Mouse (Mus musculus): ENCODE data around the gene Phf19. TPM values are rescaled to one million over a fixed set of nuclear protein-coding genes. Genes with fewer than 3 reads are reported as not detected.
A peak's percentile ranks its signal among the peaks of the same experiment; 100 is the strongest.

Phf19 gene
- polyA plus RNA-seq, 1 experiment from 2014 or later: 1.3 TPM

DNA sequence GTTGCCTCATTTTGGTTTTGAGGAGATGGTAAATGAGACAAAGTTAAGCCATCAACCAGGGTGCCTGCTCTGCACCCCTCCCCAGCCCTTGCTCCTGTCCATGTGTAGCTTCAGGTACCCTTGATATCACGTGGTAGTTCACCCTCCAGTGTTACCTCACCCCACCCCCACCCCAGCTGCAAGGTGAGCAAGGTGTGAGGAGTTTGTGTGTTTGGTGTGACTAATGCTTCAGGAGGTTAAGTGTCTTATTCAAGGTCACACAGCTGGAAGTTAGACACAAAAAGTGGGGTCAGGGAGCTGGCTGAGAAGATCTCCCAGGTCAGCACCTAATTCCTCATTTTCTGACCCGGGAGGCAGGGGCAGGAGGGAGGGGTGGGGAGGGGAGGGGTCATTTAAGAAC, 8.9 kb upstream of the Phf19 start:
- Histone ChIP-seq H3K27me3 (replicated peaks; ENCODE audit: insufficient read depth, low read length) (no peaks in the 10 kb centered on the region), H3K9ac (replicated peaks; ENCODE audit: low read depth) (no peak overlapping the region), H3K4me2 (replicated peaks; ENCODE audit: low read depth, low read length) (no peak overlapping the region), H3K4me3 (ENCODE audit: low read depth, low read length) (no peak overlapping the region), H3K9me3 (ENCODE audit: low read length) (no peaks in the 10 kb centered on the region), H3K27ac (ENCODE audit: low read length) (no peak overlapping the region), H3K4me1 (ENCODE audit: insufficient read depth, low read depth, low read length) (no peaks in the 10 kb centered on the region), H3K36me3 (ENCODE audit: insufficient read depth, low read length) (no peaks in the 10 kb centered on the region)
- ATAC-seq (no peak), DNase-seq (ENCODE audit: low spot score) (no peak)
- TF ChIP-seq CTCF (IDR thresholded peaks at IDR 0.05) (no peak), EP300 (IDR thresholded peaks at IDR 0.05) (no peak)
- WGBS: 6% methylated on average over 2 of the region's 2 CpGs

DNA sequence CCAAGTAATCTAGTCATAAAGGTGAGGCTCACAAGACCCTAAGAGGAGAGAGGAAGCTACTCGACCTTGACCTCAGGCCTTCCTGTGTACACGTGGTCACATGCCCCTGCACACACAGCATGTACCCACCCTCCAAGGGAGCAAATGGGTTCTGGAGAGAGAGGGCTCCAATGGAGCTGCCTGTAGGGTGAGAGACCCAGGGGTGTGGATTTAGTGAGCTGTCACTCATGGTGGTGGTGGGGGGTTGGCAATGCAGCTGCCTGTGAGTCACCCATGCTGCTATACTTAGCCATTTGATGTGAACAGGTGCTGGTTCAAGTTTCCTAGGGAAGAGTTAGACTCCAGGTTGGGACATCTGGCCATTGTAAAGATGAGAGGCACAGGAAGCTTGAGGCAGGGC, 6.3 kb upstream of the Phf19 start:
- no peak for ATAC-seq
- WGBS: 40% methylated on average over 2 of the region's 2 CpGs
- Histone ChIP-seq H3K27ac (ENCODE audit: low read length) (no peak overlapping the region), H3K27me3 (replicated peaks; ENCODE audit: insufficient read depth, low read length) (no peaks in the 10 kb centered on the region), H3K4me2 (replicated peaks; ENCODE audit: low read depth, low read length) (no peak overlapping the region), H3K9ac (replicated peaks; ENCODE audit: low read depth) (no peak overlapping the region), H3K36me3 (ENCODE audit: insufficient read depth, low read length) (no peaks in the 10 kb centered on the region), H3K9me3 (ENCODE audit: low read length) (no peaks in the 10 kb centered on the region), H3K4me3 (ENCODE audit: low read depth, low read length) (no peak overlapping the region), H3K4me1 (ENCODE audit: insufficient read depth, low read depth, low read length) (no peaks in the 10 kb centered on the region)
- TF ChIP-seq CTCF (IDR thresholded peaks at IDR 0.05) (no peak), EP300 (IDR thresholded peaks at IDR 0.05) (no peak)
- DNase-seq (ENCODE audit: low spot score): no peak

DNA sequence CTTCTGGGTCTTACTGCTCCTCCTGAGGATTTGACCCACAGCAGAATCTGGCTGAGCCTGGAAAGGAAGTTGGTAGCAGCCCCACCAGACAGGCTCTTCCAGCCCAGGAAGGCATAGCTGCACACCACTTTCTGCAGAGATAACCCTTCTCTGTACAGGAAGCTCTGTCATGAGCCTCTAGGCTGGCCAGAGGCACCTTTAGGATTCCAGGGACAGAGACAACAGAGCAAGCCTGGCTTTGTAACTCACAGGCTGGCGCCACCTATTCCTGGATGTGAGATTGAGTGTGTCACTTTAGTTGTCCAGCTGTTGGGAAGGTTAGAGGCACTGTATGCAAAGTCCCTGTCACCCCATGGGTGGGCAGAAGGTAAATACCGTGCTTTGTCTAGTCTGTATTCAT, 1.3 kb upstream of the Phf19 start:
- Histone ChIP-seq H3K36me3 (ENCODE audit: insufficient read depth, low read length) (no peaks in the 10 kb centered on the region), H3K4me2 (replicated peaks; ENCODE audit: low read depth, low read length) (no peak overlapping the region), H3K9ac (replicated peaks; ENCODE audit: low read depth) (no peak overlapping the region), H3K27me3 (replicated peaks; ENCODE audit: insufficient read depth, low read length) (no peaks in the 10 kb centered on the region), H3K27ac (ENCODE audit: low read length) (no peak overlapping the region), H3K9me3 (ENCODE audit: low read length) (no peaks in the 10 kb centered on the region), H3K4me1 (ENCODE audit: insufficient read depth, low read depth, low read length) (peaks cover 7% of the 10 kb centered on the region; the same call in 1 of the 2 replicates), H3K4me3 (ENCODE audit: low read depth, low read length) (no peak overlapping the region)
- no peak; the same call in 1 of the 2 replicates for TF ChIP-seq CTCF (IDR thresholded peaks at IDR 0.05)
- TF ChIP-seq EP300 (IDR thresholded peaks at IDR 0.05): no peak
- 62% methylated on average over 2 of the region's 2 CpGs for WGBS
- DNase-seq (ENCODE audit: low spot score): no peak
- no peak for ATAC-seq

DNA sequence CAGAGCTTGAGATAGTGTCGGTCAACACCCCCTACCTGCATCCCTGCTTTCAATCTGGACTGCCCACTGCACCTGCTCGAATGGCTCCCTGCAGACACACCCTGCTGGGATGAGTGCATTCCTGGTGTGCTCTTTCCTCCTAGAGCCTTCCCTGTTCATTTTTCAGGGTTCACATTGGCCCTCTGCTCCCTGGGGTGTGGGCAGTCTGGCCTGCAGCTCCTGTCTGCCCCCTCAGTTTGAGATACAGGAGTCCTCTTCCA, 927 bp upstream of the Phf19 start:
- Histone ChIP-seq H3K27ac (ENCODE audit: low read length) (0 out of 2 replicates have a peak overlapping the region, but pooled peaks have one; percentile 5), H3K9me3 (ENCODE audit: low read length) (no peaks in the 10 kb centered on the region), H3K4me2 (replicated peaks; ENCODE audit: low read depth, low read length) (peak overlapping the region; percentile 99), H3K27me3 (replicated peaks; ENCODE audit: insufficient read depth, low read length) (no peaks in the 10 kb centered on the region), H3K4me3 (ENCODE audit: low read depth, low read length) (peak overlapping the region; percentile 59; the same call in 1 of the 2 replicates), H3K4me1 (ENCODE audit: insufficient read depth, low read depth, low read length) (peaks cover 7% of the 10 kb centered on the region; the same call in 1 of the 2 replicates), H3K36me3 (ENCODE audit: insufficient read depth, low read length) (no peaks in the 10 kb centered on the region), H3K9ac (replicated peaks; ENCODE audit: low read depth) (no peak overlapping the region)
- peak; percentile 71 for ATAC-seq
- 27% methylated on average over 2 of the region's 2 CpGs for WGBS
- peak; percentile 21 for DNase-seq (ENCODE audit: low spot score)
- TF ChIP-seq CTCF (IDR thresholded peaks at IDR 0.05) (no peak), EP300 (IDR thresholded peaks at IDR 0.05) (no peak)

DNA sequence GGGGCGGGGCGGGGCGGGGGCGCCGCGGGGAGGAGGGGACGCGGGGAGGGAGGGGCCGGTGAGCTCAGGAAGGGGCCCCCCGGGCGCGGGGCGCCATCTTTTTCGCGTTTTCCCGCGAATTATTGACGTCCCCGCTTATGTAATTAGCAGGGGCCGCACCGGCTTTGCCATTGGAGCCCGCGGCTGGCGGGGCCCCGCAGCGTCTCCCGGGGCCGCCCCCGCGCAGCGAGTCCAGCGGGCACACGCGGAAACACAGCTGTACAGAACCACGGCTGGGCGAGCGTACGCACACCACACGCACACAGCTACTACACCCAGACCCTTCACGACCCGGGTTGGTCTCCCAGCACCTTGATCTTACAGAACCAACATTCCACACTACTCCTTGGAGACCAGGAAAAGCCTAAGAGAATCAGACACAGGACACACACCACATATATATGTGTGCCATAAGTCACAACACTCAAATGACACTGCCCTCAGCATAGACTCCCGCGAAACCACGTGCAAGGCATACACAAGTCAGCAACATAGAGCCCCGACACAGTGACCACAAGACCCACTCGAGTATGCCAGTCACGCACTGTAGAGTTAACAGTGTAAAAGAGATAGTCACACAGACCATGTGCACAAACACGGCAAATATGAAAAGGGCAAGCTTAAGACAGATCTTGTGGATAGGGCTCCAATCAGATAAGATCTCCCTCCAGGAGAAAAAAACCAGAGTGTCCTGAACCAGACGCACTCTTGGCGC, 420 bp upstream of the Phf19 start:
- no peaks in the 10 kb centered on the region for H3K27me3 ChIP-seq (replicated peaks; ENCODE audit: insufficient read depth, low read length)
- DNase-seq (ENCODE audit: low spot score) (peak; percentile 24), ATAC-seq (peak; percentile 61)
- H3K4me3 ChIP-seq (ENCODE audit: low read depth, low read length): peak overlapping the region; percentile 59
- no peaks in the 10 kb centered on the region for H3K36me3 ChIP-seq (ENCODE audit: insufficient read depth, low read length)
- peak overlapping the region; percentile 99 for H3K4me2 ChIP-seq (replicated peaks; ENCODE audit: low read depth, low read length)
- peak overlapping the region; percentile 5; the same call in 1 of the 2 replicates for H3K27ac ChIP-seq (ENCODE audit: low read length)
- TF ChIP-seq EP300 (IDR thresholded peaks at IDR 0.05) (no peak), CTCF (IDR thresholded peaks at IDR 0.05) (no peak)
- WGBS: 3% methylated on average over 29 of the region's 50 CpGs
- H3K9me3 ChIP-seq (ENCODE audit: low read length): no peaks in the 10 kb centered on the region
- peak overlapping the region; percentile 32 for H3K9ac ChIP-seq (replicated peaks; ENCODE audit: low read depth)
- peaks cover 7% of the 10 kb centered on the region; the same call in 1 of the 2 replicates for H3K4me1 ChIP-seq (ENCODE audit: insufficient read depth, low read depth, low read length)

DNA sequence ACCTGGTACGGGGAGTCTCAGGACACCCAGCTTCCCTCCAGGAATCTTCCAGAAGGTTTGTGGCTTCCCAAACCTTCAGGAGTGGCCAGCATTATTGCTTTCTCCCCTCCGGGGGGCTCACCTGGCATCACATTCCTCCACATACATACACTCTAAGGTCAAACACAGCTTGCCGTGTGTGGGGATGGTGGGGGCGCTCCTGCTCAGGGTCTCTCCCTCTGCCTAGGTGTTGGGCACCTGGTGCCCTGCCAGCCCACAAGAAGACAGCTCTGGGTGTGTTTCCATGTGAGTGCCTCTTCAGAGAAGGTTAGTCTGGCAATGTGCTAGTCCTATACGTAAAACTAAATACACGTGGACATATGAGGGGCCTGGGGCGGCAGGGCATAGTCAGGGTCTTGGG, 1.2 kb downstream of the Phf19 start:
- 43% methylated on average over 7 of the region's 7 CpGs for WGBS

More for the DNA sequence above, 1.2 kb downstream of the Phf19 start:
- Histone ChIP-seq H3K9me3 (ENCODE audit: low read length) (no peaks in the 10 kb centered on the region), H3K27ac (ENCODE audit: low read length) (no peak overlapping the region), H3K4me2 (replicated peaks; ENCODE audit: low read depth, low read length) (peak overlapping the region; percentile 99), H3K4me1 (ENCODE audit: insufficient read depth, low read depth, low read length) (peaks cover 7% of the 10 kb centered on the region; the same call in 1 of the 2 replicates), H3K4me3 (ENCODE audit: low read depth, low read length) (peak overlapping the region; percentile 59; the same call in 1 of the 2 replicates), H3K9ac (replicated peaks; ENCODE audit: low read depth) (no peak overlapping the region), H3K36me3 (ENCODE audit: insufficient read depth, low read length) (no peaks in the 10 kb centered on the region), H3K27me3 (replicated peaks; ENCODE audit: insufficient read depth, low read length) (no peaks in the 10 kb centered on the region)
- ATAC-seq (no peak), DNase-seq (ENCODE audit: low spot score) (no peak)
- TF ChIP-seq EP300 (IDR thresholded peaks at IDR 0.05): no peak
- no peak for TF ChIP-seq CTCF (IDR thresholded peaks at IDR 0.05)
